Mouse (Mus musculus): Measurements from ENCODE around the gene Usp7.

GRCm38 (mm10) chr16:8837595-8837994 lies 45.5 kb upstream of the Usp7 start:
- TF ChIP-seq CTCF (IDR thresholded peaks at IDR 0.05 in 2 of 3, conservative IDR thresholded peaks at IDR 0.05 in 1 of 3; ENCODE audit: control insufficient read depth in 1 of 3, insufficient read depth in 1 of 3, low read depth in 2 of 3, low read length in 3 of 3, poor library complexity in 1 of 3, severe bottlenecking in 1 of 3) (no peak), NRF1 (IDR thresholded peaks at IDR 0.05; ENCODE audit: insufficient read depth, low read depth, low read length, poor library complexity, severe bottlenecking) (no peak), ZNF384 (IDR thresholded peaks at IDR 0.05; ENCODE audit: low read depth, low read length) (peak; percentile 82), TAL1 (IDR thresholded peaks at IDR 0.05; ENCODE audit: low read length) (no peak), USF2 (IDR thresholded peaks at IDR 0.05; ENCODE audit: borderline replicate concordance in 1 of 2, insufficient read depth in 1 of 2, low read depth in 1 of 2, low read length in 2 of 2) (no peak), E2F4 (IDR thresholded peaks at IDR 0.05; ENCODE audit: borderline replicate concordance, low read depth, low read length) (no peak), POLR2A (IDR thresholded peaks at IDR 0.05; ENCODE audit: control insufficient read depth in 1 of 2, insufficient read depth in 1 of 2, low read depth in 1 of 2, low read length in 2 of 2, poor library complexity in 1 of 2) (no peak)

Measured in MEL (cell line).